Mouse (Mus musculus): ENCODE results near the gene Asb4.
"Not testable (repeated sequence)": the region's sequence is repeated elsewhere in the genome, so short reads cannot be mapped to it uniquely, and the experiment has no call there.

Asb4 gene

GRCm38 (mm10) chr6:5383336-5384177, at the start of gene Asb4:
Asb4 (plus strand) TSS chr6:5383386.
- in situ Hi-C loops (cut with MboI, MseI): no loop called here

- in situ Hi-C loops (cut with MboI, MseI): no loop called here
These were observed 49.2 kb upstream of the Asb4 start for GRCm38 (mm10) chr6:5334021-5334420.

GRCm38 (mm10) chr6:5336016-5336415, 47.2 kb upstream of the Asb4 start:
- in situ Hi-C loops (cut with MboI, MseI): not testable (repeated sequence)

GRCm38 (mm10) chr6:5338781-5339180, 44.4 kb upstream of the Asb4 start:
- in situ Hi-C loops (cut with MboI, MseI): not testable (repeated sequence)

- in situ Hi-C loops (cut with MboI, MseI): not testable (repeated sequence)
These were observed 43.9 kb upstream of the Asb4 start for GRCm38 (mm10) chr6:5339283-5339682.

GRCm38 (mm10) chr6:5344255-5344654, 38.9 kb upstream of the Asb4 start:
- in situ Hi-C loops (cut with MboI, MseI): no loop called here

GRCm38 (mm10) chr6:5357873-5358272, 25.3 kb upstream of the Asb4 start:
- in situ Hi-C loops (cut with MboI, MseI): no loop called here

GRCm38 (mm10) chr6:5360402-5360801, 22.8 kb upstream of the Asb4 start:
- in situ Hi-C loops (cut with MboI, MseI): no loop called here

- in situ Hi-C loops (cut with MboI, MseI): no loop called here
These were observed 21.2 kb upstream of the Asb4 start for GRCm38 (mm10) chr6:5361987-5362386.

GRCm38 (mm10) chr6:5365845-5366244, 17.3 kb upstream of the Asb4 start:
- in situ Hi-C loops (cut with MboI, MseI): no loop called here

- in situ Hi-C loops (cut with MboI, MseI): no loop called here
These were observed 6.3 kb upstream of the Asb4 start for GRCm38 (mm10) chr6:5376884-5377283.

- in situ Hi-C loops (cut with MboI, MseI): no loop called here
These were observed 4.1 kb upstream of the Asb4 start for GRCm38 (mm10) chr6:5379048-5379447.

GRCm38 (mm10) chr6:5379781-5380623, 3.2 kb upstream of the Asb4 start:
- in situ Hi-C loops (cut with MboI, MseI): no loop called here

- in situ Hi-C loops (cut with MboI, MseI): no loop called here
These were observed 2.4 kb upstream of the Asb4 start for GRCm38 (mm10) chr6:5380624-5381252.

GRCm38 (mm10) chr6:5381918-5382582, 1.1 kb upstream of the Asb4 start:
- in situ Hi-C loops (cut with MboI, MseI): no loop called here

GRCm38 (mm10) chr6:5382583-5383215, 487 bp upstream of the Asb4 start:
- in situ Hi-C loops (cut with MboI, MseI): no loop called here

GRCm38 (mm10) chr6:5384178-5384490, 948 bp downstream of the Asb4 start:
- in situ Hi-C loops (cut with MboI, MseI): no loop called here

GRCm38 (mm10) chr6:5385161-5385640, 2.0 kb downstream of the Asb4 start:
- in situ Hi-C loops (cut with MboI, MseI): no loop called here

GRCm38 (mm10) chr6:5386486-5386885, 3.3 kb downstream of the Asb4 start:
- in situ Hi-C loops (cut with MboI, MseI): no loop called here

GRCm38 (mm10) chr6:5387396-5387795, 4.2 kb downstream of the Asb4 start:
- in situ Hi-C loops (cut with MboI, MseI): no loop called here

GRCm38 (mm10) chr6:5390298-5390697, 7.1 kb downstream of the Asb4 start:
- in situ Hi-C loops (cut with MboI, MseI): no loop called here
